Mouse (Mus musculus) brown adipose tissue, adult 24 weeks (tissue): Measurements from ENCODE around the gene Adad1. TPM values are rescaled to one million over a fixed set of nuclear protein-coding genes. Genes with fewer than 3 reads are reported as not detected.

Source experiments
- H3K27ac ChIP-seq: fragments of 200-500 bp; replicated peaks from 2 replicates; pipeline ENCODE4 v1.5.1; 2012; ENCODE audit warnings: low read depth, mild to moderate bottlenecking, low read length
- H3K4me1 ChIP-seq: fragments of 200-500 bp; 2 replicates; pipeline ENCODE4 v1.6.1; 2012; ENCODE audit warnings: low read length, mixed read lengths; ENCODE audit not compliant: control insufficient read depth, insufficient read depth, insufficient read length
- H3K4me3 ChIP-seq: fragments of 200-500 bp; 2 replicates; pipeline ENCODE4 v1.5.1; 2012; ENCODE audit warnings: low read depth, mild to moderate bottlenecking, low read length, moderate library complexity; ENCODE audit not compliant: insufficient read depth
- polyA plus RNA-seq: library from polyadenylated mRNA; stranded (reverse); fragments of >200 nt; gene quantifications from 2 replicates; pipeline ENCODE4 v1.2.4, GENCODE M21; 2012; ENCODE audit not compliant: missing spikeins, insufficient read depth, insufficient read length

The Adad1 gene
- polyA plus RNA-seq, 1 experiment: not detected

DNA sequence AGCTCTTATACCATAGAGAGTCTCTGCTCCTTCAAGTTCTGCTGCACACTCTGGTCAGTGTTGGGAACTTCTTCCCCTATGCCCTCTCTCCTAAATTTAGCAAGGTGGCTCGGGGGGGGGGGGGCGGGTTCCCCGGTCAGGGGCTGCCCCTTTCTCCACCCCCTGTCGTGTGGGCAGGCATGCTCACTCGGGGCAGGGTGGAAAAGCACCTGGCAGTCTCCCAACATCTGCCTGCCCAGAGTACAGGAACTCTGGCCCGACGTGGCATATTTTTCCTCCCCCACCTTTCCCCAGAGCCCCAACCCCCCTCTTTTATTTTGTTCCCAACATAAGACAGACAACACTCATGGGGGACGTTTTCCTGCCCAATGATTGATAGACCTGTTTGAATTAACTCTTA, 83.1 kb downstream of the Adad1 start:
- Histone ChIP-seq H3K4me3 (no peak overlapping the region), H3K27ac (no peak overlapping the region), H3K4me1 (no peaks in the 10 kb centered on the region)

GRCm38 (mm10) chr3:37146810-37147209, 83.5 kb downstream of the Adad1 start:
- H3K4me3 ChIP-seq: no peak overlapping the region
- H3K4me1 ChIP-seq: no peaks in the 10 kb centered on the region
- no peak overlapping the region for H3K27ac ChIP-seq

DNA sequence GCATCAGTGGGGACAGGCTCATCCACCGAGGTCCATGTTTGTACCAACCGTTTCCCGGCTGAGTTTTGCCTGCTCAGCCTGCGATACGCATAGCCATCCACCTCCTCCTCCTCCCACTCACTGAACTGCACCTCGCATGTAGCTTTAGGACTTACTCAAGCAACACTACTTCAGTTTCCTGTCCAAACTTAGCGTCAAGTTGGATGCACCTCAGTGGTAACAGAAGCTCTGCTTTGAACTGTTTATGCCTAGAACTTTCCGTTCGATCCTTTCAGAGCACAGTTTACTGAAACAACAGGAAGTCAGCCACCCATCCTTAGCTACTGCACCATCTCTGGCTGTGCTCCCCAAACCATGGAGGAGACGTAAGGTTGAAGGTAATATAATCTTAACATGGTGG, 88.9 kb downstream of the Adad1 start:
- Histone ChIP-seq H3K4me1 (no peaks in the 10 kb centered on the region), H3K27ac (no peak overlapping the region), H3K4me3 (no peak overlapping the region)

DNA sequence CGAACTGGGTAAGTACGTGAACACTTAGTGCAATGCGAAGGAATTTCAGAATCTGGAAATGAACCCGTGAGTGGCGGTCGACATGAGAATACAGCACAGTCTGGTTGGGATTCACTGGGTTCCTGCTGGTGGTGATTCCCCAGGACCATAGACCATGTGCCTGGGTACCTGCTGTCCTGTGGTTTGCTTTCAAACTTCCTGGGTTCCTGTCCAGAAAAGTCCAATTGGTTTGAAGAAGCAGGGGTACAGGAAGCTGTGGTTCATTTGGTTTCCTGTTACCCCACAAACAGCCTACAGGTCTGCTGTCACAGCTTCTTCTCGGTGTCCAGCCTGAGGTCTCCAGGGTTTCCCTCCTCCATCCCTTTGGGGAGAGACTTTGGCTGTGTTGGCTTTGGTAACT, 89.7 kb downstream of the Adad1 start:
- Histone ChIP-seq H3K4me3 (no peak overlapping the region), H3K4me1 (no peaks in the 10 kb centered on the region), H3K27ac (no peak overlapping the region)

GRCm38 (mm10) chr3:37154396-37154795, 91.1 kb downstream of the Adad1 start:
- Histone ChIP-seq H3K4me3 (no peak overlapping the region), H3K4me1 (no peaks in the 10 kb centered on the region)

DNA sequence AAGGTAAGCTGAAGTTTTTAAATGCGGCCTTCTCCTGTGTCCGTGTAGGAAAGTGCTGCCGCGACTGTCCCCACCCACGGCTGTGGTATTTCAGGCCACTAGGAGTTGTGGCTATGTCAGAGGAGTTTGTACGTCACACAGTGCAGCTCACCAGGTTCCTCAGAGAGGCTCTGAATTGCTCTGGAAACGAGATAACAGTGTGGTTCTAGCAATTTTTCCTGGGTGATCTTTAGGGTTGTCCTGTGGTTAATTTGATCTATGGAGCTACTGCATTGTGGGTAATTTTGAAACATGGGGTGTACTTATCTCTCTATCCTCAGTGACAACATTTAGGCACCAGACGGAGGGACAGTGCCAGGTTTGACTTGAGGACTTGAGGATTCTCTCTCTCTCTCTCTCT, 93.8 kb downstream of the Adad1 start:
- H3K4me1 ChIP-seq: no peaks in the 10 kb centered on the region
- no peak overlapping the region for H3K27ac ChIP-seq
- no peak overlapping the region for H3K4me3 ChIP-seq

More at GRCm38 (mm10) chr3:37154396-37154795, 91.1 kb downstream of the Adad1 start:
- H3K27ac ChIP-seq: no peak overlapping the region

GRCm38 (mm10) chr3:37158246-37158645, 94.9 kb downstream of the Adad1 start:
- Histone ChIP-seq H3K4me1 (no peaks in the 10 kb centered on the region), H3K27ac (no peak overlapping the region), H3K4me3 (no peak overlapping the region)

DNA sequence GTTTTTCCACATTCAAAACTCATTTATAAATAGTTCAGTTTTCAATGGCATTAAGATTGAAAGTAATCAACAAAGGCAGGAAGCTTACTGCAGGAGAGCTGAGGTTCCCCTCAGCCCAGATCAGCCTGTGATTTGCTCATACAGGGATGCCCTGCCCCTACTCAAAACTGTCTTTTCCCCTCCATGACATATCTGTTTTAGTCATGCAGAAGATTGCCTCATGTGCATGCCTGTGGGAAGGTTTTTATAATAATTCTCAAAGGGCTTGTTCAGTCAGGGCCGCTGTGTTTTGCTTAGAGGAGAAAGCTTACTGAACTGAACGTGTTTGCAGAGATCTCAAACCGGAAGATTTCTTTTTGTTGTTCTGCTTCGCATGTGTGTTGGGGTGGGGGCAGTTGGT, 97.8 kb downstream of the Adad1 start:
- Histone ChIP-seq H3K4me1 (no peaks in the 10 kb centered on the region), H3K27ac (no peak overlapping the region), H3K4me3 (no peak overlapping the region)

DNA sequence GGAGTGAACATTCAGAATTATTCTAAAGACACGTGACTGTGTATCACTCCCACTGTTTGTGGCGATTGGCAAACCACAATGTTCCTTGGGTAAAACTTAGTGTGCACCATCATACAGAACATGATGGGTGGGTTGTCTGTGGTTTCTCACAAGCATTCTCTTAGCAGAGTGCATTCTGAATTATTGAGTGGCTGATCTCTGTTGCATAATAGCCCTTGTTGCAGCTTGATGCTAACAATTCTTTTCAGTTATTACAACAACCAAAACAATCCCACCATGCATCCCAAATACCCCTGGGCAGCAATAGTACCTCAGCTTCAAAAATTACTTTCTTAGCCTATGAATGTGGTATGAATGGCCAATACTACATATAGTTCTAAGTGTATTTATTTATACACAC, 106.0 kb downstream of the Adad1 start:
- H3K27ac ChIP-seq: no peak overlapping the region
- no peaks in the 10 kb centered on the region for H3K4me1 ChIP-seq
- H3K4me3 ChIP-seq: no peak overlapping the region

Other genes with a start within 250 kb of the Adad1 start
- 10.8 and 12.0 TPM in 2 replicates for gene 4932438A13Rik, start 200.4 kb upstream of the Adad1 start, polyA plus RNA-seq
- 1.7 and 3.8 TPM in 2 replicates for gene Il2, start 62.4 kb downstream of the Adad1 start, polyA plus RNA-seq
- not detected in 2 replicates for gene Il21, start 169.1 kb downstream of the Adad1 start, polyA plus RNA-seq
- gene Bbs12, start 249.0 kb downstream of the Adad1 start, polyA plus RNA-seq: 1.3 and 1.6 TPM in 2 replicates
- gene Cetn4, start 249.2 kb downstream of the Adad1 start, polyA plus RNA-seq: 3.0 and 4.3 TPM in 2 replicates